Mouse (Mus musculus): Measurements from ENCODE around the gene Slc9c1. TPM values are rescaled to one million over a fixed set of nuclear protein-coding genes. Genes with fewer than 3 reads are reported as not detected.

The Slc9c1 gene
- total RNA-seq, 1 experiment from 2014 or later, result not detected

Other genes starting within 250 kb of the Slc9c1 start
- 0.86 to 7.4 TPM (median 2.3 TPM) in 3 replicates for gene Cd200, start 126.3 kb upstream of the Slc9c1 start, total RNA-seq (2017)
- gene Gm609, start 42.3 kb upstream of the Slc9c1 start, total RNA-seq (2017), result not detected in 3 replicates
- gene Gm17783, start 3.3 kb upstream of the Slc9c1 start, total RNA-seq (2017), result not detected in 3 replicates
- 0.58 TPM in 1 of 3 replicates, not detected in the others for gene Gcsam, start 75.1 kb downstream of the Slc9c1 start, total RNA-seq (2017)
- not detected in 3 replicates for gene BC016579, start 118.8 kb downstream of the Slc9c1 start, total RNA-seq (2017)
- not detected in 3 replicates for gene Tmprss7, start 158.3 kb downstream of the Slc9c1 start, total RNA-seq (2017)
- not detected in 3 replicates for gene Tagln3, start 189.3 kb downstream of the Slc9c1 start, total RNA-seq (2017)
- 19.0 to 34.7 TPM (median 24.2 TPM) in 3 replicates for gene Abhd10, start 207.6 kb downstream of the Slc9c1 start, total RNA-seq (2017)